Mouse (Mus musculus): ENCODE measurements at regions not wholly inside any gene's neighbourhood (a gene's known extent, or its start where the extent isn't known, plus 50 kb on each side); places are given as distances from the start of the nearest gene placed in this dataset.

- DNase-seq (ENCODE audit: low spot score in 2 of 2), result no peak
Measured at GRCm38 (mm10) chr1:77175214-77175613, 339.7 kb downstream of the Epha4 start.

GRCm38 (mm10) chr1:77176516-77176915, 338.4 kb downstream of the Epha4 start:
- no peak for DNase-seq (ENCODE audit: low spot score in 2 of 2)

- no peak for DNase-seq (ENCODE audit: low spot score in 2 of 2)
Measured at GRCm38 (mm10) chr1:77183965-77184364, 330.9 kb downstream of the Epha4 start.

- DNase-seq (ENCODE audit: low spot score in 2 of 2), result no peak
Measured at GRCm38 (mm10) chr1:77190141-77190540, 324.7 kb downstream of the Epha4 start.

- DNase-seq (ENCODE audit: low spot score in 2 of 2), result no peak
Measured at GRCm38 (mm10) chr1:77201321-77201917, 313.5 kb downstream of the Epha4 start.

- DNase-seq (ENCODE audit: low spot score in 2 of 2), result no peak
Measured at GRCm38 (mm10) chr1:77202948-77203347, 311.9 kb downstream of the Epha4 start.

GRCm38 (mm10) chr1:77206535-77206934, 308.4 kb downstream of the Epha4 start:
- DNase-seq (ENCODE audit: low spot score in 2 of 2), result no peak

- no peak for DNase-seq (ENCODE audit: low spot score in 2 of 2)
Measured at GRCm38 (mm10) chr1:77209395-77209794, 305.5 kb downstream of the Epha4 start.

- DNase-seq (ENCODE audit: low spot score in 2 of 2), result no peak
Measured at GRCm38 (mm10) chr1:77213462-77214098, 301.3 kb downstream of the Epha4 start.

- no peak for DNase-seq (ENCODE audit: low spot score in 2 of 2)
Measured at GRCm38 (mm10) chr1:77219488-77220321, 295.2 kb downstream of the Epha4 start.

GRCm38 (mm10) chr1:77220322-77220590, 294.6 kb downstream of the Epha4 start:
- no peak for DNase-seq (ENCODE audit: low spot score in 2 of 2)

- no peak for DNase-seq (ENCODE audit: low spot score in 2 of 2)
Measured at GRCm38 (mm10) chr1:77220783-77221182, 294.1 kb downstream of the Epha4 start.

- DNase-seq (ENCODE audit: low spot score in 2 of 2), result no peak
Measured at GRCm38 (mm10) chr1:77221900-77222299, 293.0 kb downstream of the Epha4 start.

GRCm38 (mm10) chr1:77226546-77226945, 288.3 kb downstream of the Epha4 start:
- DNase-seq (ENCODE audit: low spot score in 2 of 2), result no peak

- DNase-seq (ENCODE audit: low spot score in 2 of 2), result no peak
Measured at GRCm38 (mm10) chr1:77226991-77227515, 287.8 kb downstream of the Epha4 start.

GRCm38 (mm10) chr1:77227800-77228199, 287.1 kb downstream of the Epha4 start:
- DNase-seq (ENCODE audit: low spot score in 2 of 2), result no peak

GRCm38 (mm10) chr1:77229561-77229960, 285.3 kb downstream of the Epha4 start:
- no peak for DNase-seq (ENCODE audit: low spot score in 2 of 2)

- DNase-seq (ENCODE audit: low spot score in 2 of 2), result no peak
Measured at GRCm38 (mm10) chr1:77233010-77233409, 281.9 kb downstream of the Epha4 start.

GRCm38 (mm10) chr1:77244642-77245041, 270.2 kb downstream of the Epha4 start:
- DNase-seq (ENCODE audit: low spot score in 2 of 2), result no peak

GRCm38 (mm10) chr1:77246047-77246446, 268.8 kb downstream of the Epha4 start:
- DNase-seq (ENCODE audit: low spot score in 2 of 2), result no peak

- DNase-seq (ENCODE audit: low spot score in 2 of 2), result no peak
Measured at GRCm38 (mm10) chr1:77254276-77254675, 260.6 kb downstream of the Epha4 start.

GRCm38 (mm10) chr1:77256115-77256842, 258.6 kb downstream of the Epha4 start:
- DNase-seq (ENCODE audit: low spot score in 2 of 2), result no peak

Measured in cerebellum, postnatal 4 days (tissue).